Mouse (Mus musculus): ENCODE results near the gene Slc5a12.

The Slc5a12 gene

GRCm38 (mm10) chr2:110596932-110597331 lies at the start of gene Slc5a12:
Slc5a12 (plus strand) TSS chr2:110597298.
- no peak for DNase-seq (ENCODE audit: low read depth, low spot score)

GRCm38 (mm10) chr2:110556098-110556497 lies 41.0 kb upstream of the Slc5a12 start:
- no peak for DNase-seq (ENCODE audit: low read depth, low spot score)

- no peak for DNase-seq (ENCODE audit: low read depth, low spot score)
Measured at GRCm38 (mm10) chr2:110562621-110563020, 34.5 kb upstream of the Slc5a12 start.

- peak; percentile 62 for DNase-seq (ENCODE audit: low read depth, low spot score)
Measured at GRCm38 (mm10) chr2:110564673-110565627, 32.1 kb upstream of the Slc5a12 start.

GRCm38 (mm10) chr2:110586692-110587091 lies 10.4 kb upstream of the Slc5a12 start:
- DNase-seq (ENCODE audit: low read depth, low spot score), result no peak

- DNase-seq (ENCODE audit: low read depth, low spot score), result no peak
Measured at GRCm38 (mm10) chr2:110590007-110590406, 7.1 kb upstream of the Slc5a12 start.

- no peak for DNase-seq (ENCODE audit: low read depth, low spot score)
Measured at GRCm38 (mm10) chr2:110592276-110592675, 4.8 kb upstream of the Slc5a12 start.

- no peak for DNase-seq (ENCODE audit: low read depth, low spot score)
Measured at GRCm38 (mm10) chr2:110644358-110644757, 47.3 kb downstream of the Slc5a12 start.

- DNase-seq (ENCODE audit: low read depth, low spot score), result no peak
Measured at GRCm38 (mm10) chr2:110644846-110645245, 47.7 kb downstream of the Slc5a12 start.

GRCm38 (mm10) chr2:110663329-110663728 lies 66.2 kb downstream of the Slc5a12 start:
- DNase-seq (ENCODE audit: low read depth, low spot score), result peak; percentile 29

- no peak for DNase-seq (ENCODE audit: low read depth, low spot score)
Measured at GRCm38 (mm10) chr2:110671071-110671624, 74.0 kb downstream of the Slc5a12 start.

All from R1 (cell line).